Mouse (Mus musculus): ENCODE data around the gene Tex12. TPM values are rescaled to one million over a fixed set of nuclear protein-coding genes. Genes with fewer than 3 reads are reported as not detected.
A peak's percentile ranks its signal among the peaks of the same experiment; 100 is the strongest.

Tex12 gene
- polyA plus RNA-seq, 1 experiment from 2014 or later = not detected

DNA sequence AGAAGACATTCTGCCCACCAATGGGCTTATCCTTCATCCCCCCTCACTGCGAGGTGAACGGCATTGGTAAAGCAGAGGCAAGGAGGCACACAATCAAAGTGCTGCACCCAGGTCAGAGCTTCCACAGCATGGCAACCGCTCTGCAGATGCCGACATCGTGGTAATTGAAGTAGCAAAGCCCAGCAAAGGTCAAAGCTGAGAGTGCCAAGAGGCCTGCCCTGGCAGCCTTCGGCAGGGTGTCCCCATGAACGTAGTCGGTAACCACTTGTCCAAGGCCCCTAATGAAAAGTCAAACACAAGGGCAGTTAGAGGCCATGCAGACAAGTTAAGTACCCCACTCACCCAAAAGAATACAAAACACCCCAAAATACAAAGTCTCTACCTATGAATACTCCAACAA lies 35.8 kb upstream of the Tex12 start:
- ATAC-seq (ENCODE audit: insufficient read depth) (no peak), DNase-seq (no peak)
- Histone ChIP-seq H3K4me3 (ENCODE audit: low read depth, low read length) (no peak overlapping the region), H3K27ac (ENCODE audit: low read depth) (no peak overlapping the region), H3K4me2 (no peak overlapping the region), H3K9me3 (ENCODE audit: low read depth, low read length) (no peaks in the 10 kb centered on the region), H3K4me1 (ENCODE audit: insufficient read depth) (0 out of 2 replicates have a peak, but pooled peaks cover under 1% of the 10 kb centered on the region), H3K36me3 (ENCODE audit: insufficient read depth) (peaks cover 56% of the 10 kb centered on the region), H3K27me3 (ENCODE audit: insufficient read depth, low read length) (no peaks in the 10 kb centered on the region), H3K9ac (no peak overlapping the region)
- WGBS = 91% methylated on average over 8 of the region's 8 CpGs
- TF ChIP-seq CTCF (IDR thresholded peaks at IDR 0.05; ENCODE audit: low read depth) = no peak

DNA sequence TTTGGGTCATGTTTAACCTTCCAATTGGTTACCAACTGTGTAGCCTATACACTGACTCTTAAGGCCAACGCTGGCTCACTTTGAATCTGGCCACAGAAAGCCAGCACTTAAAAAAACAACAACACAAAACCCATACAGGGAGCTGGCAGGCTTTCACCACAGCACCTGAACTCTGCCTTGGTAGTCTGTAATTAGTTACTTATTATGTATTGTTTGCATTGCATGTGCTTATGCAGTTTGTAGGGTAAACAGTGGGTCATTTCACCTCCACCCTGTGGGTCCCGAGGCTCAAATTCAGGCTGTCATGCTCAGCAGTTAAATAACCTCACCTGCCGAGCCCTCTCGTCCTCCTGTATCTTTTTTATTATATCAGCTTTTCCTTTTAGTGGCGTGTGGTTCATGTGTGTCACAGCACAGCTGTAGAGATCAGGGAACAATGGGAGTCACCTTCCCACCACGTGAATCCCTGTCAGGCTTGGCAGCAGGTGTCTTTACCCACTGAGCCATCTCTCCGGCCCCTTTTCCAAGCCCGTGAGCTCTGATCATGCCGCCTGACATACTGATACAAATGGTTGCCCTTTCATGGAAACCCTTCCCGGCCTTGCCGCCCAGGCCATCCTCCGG lies 33.8 kb upstream of the Tex12 start:
- H3K27ac ChIP-seq (ENCODE audit: low read depth) = no peak overlapping the region

GRCm38 (mm10) chr9:50593544-50593943 lies 32.4 kb upstream of the Tex12 start:
- DNase-seq = peak; percentile 55
- Histone ChIP-seq H3K9ac (no peak overlapping the region), H3K27ac (ENCODE audit: low read depth) (no peak overlapping the region), H3K4me3 (ENCODE audit: low read depth, low read length) (no peak overlapping the region), H3K27me3 (ENCODE audit: insufficient read depth, low read length) (no peaks in the 10 kb centered on the region), H3K4me1 (ENCODE audit: insufficient read depth) (no peaks in the 10 kb centered on the region), H3K4me2 (no peak overlapping the region), H3K9me3 (ENCODE audit: low read depth, low read length) (no peaks in the 10 kb centered on the region), H3K36me3 (ENCODE audit: insufficient read depth) (peaks cover 34% of the 10 kb centered on the region)
- peak; percentile 60 for TF ChIP-seq CTCF (IDR thresholded peaks at IDR 0.05; ENCODE audit: low read depth)
- ATAC-seq (ENCODE audit: insufficient read depth) = no peak
- WGBS = 80% methylated on average over 3 of the region's 3 CpGs

More for the DNA sequence above, 33.8 kb upstream of the Tex12 start:
- DNase-seq = no peak
- H3K36me3 ChIP-seq (ENCODE audit: insufficient read depth) = peaks cover 47% of the 10 kb centered on the region
- no peaks in the 10 kb centered on the region for H3K4me1 ChIP-seq (ENCODE audit: insufficient read depth)
- no peak overlapping the region for H3K9ac ChIP-seq
- H3K27me3 ChIP-seq (ENCODE audit: insufficient read depth, low read length) = no peaks in the 10 kb centered on the region
- no peak overlapping the region for H3K4me2 ChIP-seq
- no peak for TF ChIP-seq CTCF (IDR thresholded peaks at IDR 0.05; ENCODE audit: low read depth)
- no peak overlapping the region for H3K4me3 ChIP-seq (ENCODE audit: low read depth, low read length)
- no peak for ATAC-seq (ENCODE audit: insufficient read depth)
- WGBS = 68% methylated on average over 12 of the region's 12 CpGs
- H3K9me3 ChIP-seq (ENCODE audit: low read depth, low read length) = no peaks in the 10 kb centered on the region

GRCm38 (mm10) chr9:50592955-50593354 lies 31.8 kb upstream of the Tex12 start:
- no peak for ATAC-seq (ENCODE audit: insufficient read depth)
- 81% methylated on average over 9 of the region's 9 CpGs for WGBS
- H3K4me1 ChIP-seq (ENCODE audit: insufficient read depth) = no peaks in the 10 kb centered on the region
- no peak for DNase-seq
- no peaks in the 10 kb centered on the region for H3K9me3 ChIP-seq (ENCODE audit: low read depth, low read length)
- H3K27me3 ChIP-seq (ENCODE audit: insufficient read depth, low read length) = no peaks in the 10 kb centered on the region
- no peak overlapping the region for H3K4me2 ChIP-seq
- H3K9ac ChIP-seq = no peak overlapping the region
- no peak for TF ChIP-seq CTCF (IDR thresholded peaks at IDR 0.05; ENCODE audit: low read depth)
- no peak overlapping the region for H3K4me3 ChIP-seq (ENCODE audit: low read depth, low read length)
- peaks cover 28% of the 10 kb centered on the region for H3K36me3 ChIP-seq (ENCODE audit: insufficient read depth)
- H3K27ac ChIP-seq (ENCODE audit: low read depth) = no peak overlapping the region

DNA sequence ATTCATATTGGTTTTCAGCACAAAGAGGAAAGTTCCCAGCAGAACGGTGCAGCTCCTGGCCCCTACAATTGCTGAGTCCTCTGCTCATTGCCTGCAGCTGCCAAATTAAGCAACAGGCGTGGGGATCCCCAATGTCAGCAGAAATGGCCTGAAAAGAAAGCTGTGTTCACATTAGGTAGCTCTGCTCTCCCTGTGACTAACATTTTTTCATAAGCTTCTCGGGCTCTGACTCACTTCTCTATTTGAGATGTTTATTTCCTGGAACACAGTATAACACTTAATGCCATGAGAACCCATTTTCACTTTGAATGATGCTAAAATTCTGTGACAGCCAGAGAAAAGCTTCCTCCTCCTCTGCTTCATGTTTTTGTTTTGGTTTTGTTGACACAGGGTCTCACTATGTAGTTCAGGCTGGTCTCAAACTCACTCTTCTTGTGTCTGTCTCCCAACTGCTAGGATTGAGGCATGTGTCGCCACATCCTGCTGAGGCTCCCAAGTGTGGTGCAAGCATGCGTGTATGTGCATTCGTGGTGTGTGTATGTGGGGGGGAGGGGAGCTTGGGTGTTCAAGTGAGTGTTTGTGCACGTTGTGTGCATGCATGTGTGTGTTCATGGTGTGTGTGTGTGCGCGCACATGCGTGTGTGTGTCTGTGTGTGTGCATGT lies 29.9 kb upstream of the Tex12 start:
- no peak for DNase-seq
- H3K9me3 ChIP-seq (ENCODE audit: low read depth, low read length) = no peaks in the 10 kb centered on the region

DNA sequence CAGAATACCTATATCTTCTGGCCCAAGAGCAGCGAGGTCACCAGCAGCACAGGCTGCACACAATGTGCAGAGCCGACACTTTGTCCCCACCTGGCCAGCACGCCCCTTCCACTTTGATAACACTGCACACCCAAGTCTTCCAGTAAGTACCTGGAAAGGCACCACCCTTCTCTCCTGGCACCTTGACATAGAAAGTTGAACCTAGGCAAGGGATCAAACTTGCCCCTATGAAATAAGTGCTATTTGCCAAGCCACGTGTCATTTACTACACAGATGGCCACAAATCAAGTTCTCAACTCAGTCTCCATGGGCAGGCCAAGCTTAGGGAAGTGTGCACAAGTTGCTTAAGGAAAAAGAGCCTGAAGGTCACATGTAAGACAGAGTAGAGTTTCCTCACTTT lies 25.8 kb upstream of the Tex12 start:
- Histone ChIP-seq H3K27ac (ENCODE audit: low read depth) (no peak overlapping the region), H3K4me2 (no peak overlapping the region), H3K36me3 (ENCODE audit: insufficient read depth) (no peaks in the 10 kb centered on the region), H3K27me3 (ENCODE audit: insufficient read depth, low read length) (no peaks in the 10 kb centered on the region), H3K4me1 (ENCODE audit: insufficient read depth) (no peaks in the 10 kb centered on the region), H3K4me3 (ENCODE audit: low read depth, low read length) (no peak overlapping the region), H3K9me3 (ENCODE audit: low read depth, low read length) (no peaks in the 10 kb centered on the region), H3K9ac (no peak overlapping the region)
- WGBS = 60% methylated on average over 4 of the region's 4 CpGs
- no peak for DNase-seq
- ATAC-seq (ENCODE audit: insufficient read depth) = no peak
- no peak for TF ChIP-seq CTCF (IDR thresholded peaks at IDR 0.05; ENCODE audit: low read depth)

More for the DNA sequence above, 29.9 kb upstream of the Tex12 start:
- no peak overlapping the region for H3K27ac ChIP-seq (ENCODE audit: low read depth)
- no peaks in the 10 kb centered on the region for H3K4me1 ChIP-seq (ENCODE audit: insufficient read depth)
- no peak overlapping the region for H3K4me2 ChIP-seq
- no peak overlapping the region for H3K4me3 ChIP-seq (ENCODE audit: low read depth, low read length)
- no peak overlapping the region for H3K9ac ChIP-seq
- H3K36me3 ChIP-seq (ENCODE audit: insufficient read depth) = peaks cover 10% of the 10 kb centered on the region
- H3K27me3 ChIP-seq (ENCODE audit: insufficient read depth, low read length) = no peaks in the 10 kb centered on the region
- ATAC-seq (ENCODE audit: insufficient read depth) = no peak
- 67% methylated on average over 10 of the region's 10 CpGs for WGBS
- no peak for TF ChIP-seq CTCF (IDR thresholded peaks at IDR 0.05; ENCODE audit: low read depth)

DNA sequence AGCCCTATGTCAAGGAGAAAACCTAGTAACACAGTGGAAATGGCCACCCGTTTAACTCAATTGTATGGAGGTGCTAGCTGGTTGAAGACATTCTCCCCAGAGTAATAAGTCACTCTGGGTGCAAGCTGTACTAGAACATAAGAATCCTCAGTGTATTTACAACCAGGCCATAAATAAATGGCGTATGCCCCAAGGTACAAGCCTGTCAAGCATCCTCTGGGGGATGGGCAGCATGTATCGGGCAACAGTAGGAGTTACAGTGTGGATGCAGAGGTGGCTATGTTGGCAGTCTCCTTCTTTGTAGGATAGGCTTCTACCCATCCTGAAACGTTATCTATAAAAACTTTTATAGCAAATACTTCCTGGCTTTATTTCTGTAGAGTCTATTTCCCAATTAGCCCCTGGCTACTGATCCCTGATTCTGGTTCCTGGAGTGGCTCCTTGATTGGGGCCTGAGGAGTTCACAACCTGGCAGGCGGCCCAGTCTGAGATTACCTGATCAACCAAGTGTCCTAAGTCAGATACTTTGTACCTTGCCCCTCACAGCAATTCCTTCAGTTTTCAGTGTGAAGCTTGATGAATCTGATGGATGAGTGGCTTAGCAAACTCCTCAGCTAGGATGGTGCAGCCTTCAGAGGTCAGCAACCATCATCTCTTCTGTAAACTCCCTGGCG lies 24.2 kb upstream of the Tex12 start:
- no peaks in the 10 kb centered on the region for H3K9me3 ChIP-seq (ENCODE audit: low read depth, low read length)
- no peak overlapping the region for H3K4me2 ChIP-seq
- H3K4me1 ChIP-seq (ENCODE audit: insufficient read depth) = no peaks in the 10 kb centered on the region
- H3K4me3 ChIP-seq (ENCODE audit: low read depth, low read length) = no peak overlapping the region
- DNase-seq (no peak), ATAC-seq (ENCODE audit: insufficient read depth) (no peak)
- H3K27ac ChIP-seq (ENCODE audit: low read depth) = no peak overlapping the region
- no peaks in the 10 kb centered on the region for H3K36me3 ChIP-seq (ENCODE audit: insufficient read depth)
- no peak overlapping the region for H3K9ac ChIP-seq
- 75% methylated on average over 6 of the region's 6 CpGs for WGBS
- H3K27me3 ChIP-seq (ENCODE audit: insufficient read depth, low read length) = no peaks in the 10 kb centered on the region
- TF ChIP-seq CTCF (IDR thresholded peaks at IDR 0.05; ENCODE audit: low read depth) = no peak
